Mouse (Mus musculus) splenic B cell, adult 2 months (primary cell): ENCODE data around the gene Dlg4.
"Not testable (repeated sequence)": the region's sequence is repeated elsewhere in the genome, so short reads cannot be mapped to it uniquely, and the experiment has no call there.

Experiments
- DNase-seq: peaks from one replicate; pipeline ENCODE4 v3.0.0-alpha.2; 2011; ENCODE audit warnings: low read depth, low spot score
- H3K27me3 ChIP-seq: 2 replicates; pipeline ENCODE4 v1.6.1; 2012; ENCODE audit warnings: mild to moderate bottlenecking, low read length, moderate library complexity, mixed read lengths; ENCODE audit not compliant: control insufficient read depth, poor library complexity, insufficient read depth, severe bottlenecking
- H3K36me3 ChIP-seq: 2 replicates; pipeline ENCODE4 v1.6.1; 2012; ENCODE audit warnings: mild to moderate bottlenecking, low read length, moderate library complexity, mixed read lengths; ENCODE audit not compliant: control insufficient read depth, poor library complexity, insufficient read depth, severe bottlenecking

The Dlg4 gene

DNA sequence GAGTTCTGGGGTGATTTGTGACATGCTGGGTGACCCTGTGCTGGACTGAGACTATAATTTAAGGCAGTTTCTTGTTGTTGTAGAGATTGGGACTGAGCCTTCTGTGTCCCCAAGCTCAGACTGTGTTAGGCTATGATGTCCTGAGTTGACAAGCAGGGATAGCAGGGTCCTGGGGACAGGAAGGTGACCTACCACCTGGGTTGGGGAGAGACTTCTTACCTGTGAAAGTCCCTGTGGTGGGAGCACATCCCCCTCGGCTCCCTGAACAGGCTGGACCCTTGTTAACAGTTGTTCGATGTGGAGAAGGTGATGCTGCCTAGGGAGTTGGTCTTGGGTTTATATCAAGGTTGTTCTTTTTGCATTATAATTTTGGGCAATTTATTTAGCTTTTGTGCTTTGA is 14.3 kb upstream of the Dlg4 start:
- no peaks in the 10 kb centered on the region for H3K27me3 ChIP-seq
- peaks cover 12% of the 10 kb centered on the region for H3K36me3 ChIP-seq
- DNase-seq, result no peak

DNA sequence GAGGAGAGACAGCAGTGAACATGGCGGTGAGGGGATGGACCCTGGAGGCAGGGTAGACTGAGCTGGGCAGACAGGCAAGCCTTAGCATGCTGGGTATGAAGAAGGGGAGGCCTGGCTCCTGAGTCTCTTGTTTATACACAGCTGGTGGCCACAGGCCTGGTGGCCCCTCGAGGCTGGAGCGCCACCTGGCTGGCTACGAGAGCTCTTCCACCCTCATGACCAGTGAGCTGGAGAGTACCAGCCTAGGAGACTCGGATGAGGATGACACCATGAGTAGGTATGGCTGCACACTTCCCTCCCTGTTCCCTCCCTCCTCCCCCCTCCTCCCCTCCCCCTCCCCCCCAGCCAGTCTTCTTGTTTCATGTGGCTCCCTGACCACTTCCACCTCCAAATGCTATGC is 11.2 kb upstream of the Dlg4 start:
- peaks cover 15% of the 10 kb centered on the region for H3K36me3 ChIP-seq
- DNase-seq, result peak; percentile 66
- H3K27me3 ChIP-seq, result no peaks in the 10 kb centered on the region

DNA sequence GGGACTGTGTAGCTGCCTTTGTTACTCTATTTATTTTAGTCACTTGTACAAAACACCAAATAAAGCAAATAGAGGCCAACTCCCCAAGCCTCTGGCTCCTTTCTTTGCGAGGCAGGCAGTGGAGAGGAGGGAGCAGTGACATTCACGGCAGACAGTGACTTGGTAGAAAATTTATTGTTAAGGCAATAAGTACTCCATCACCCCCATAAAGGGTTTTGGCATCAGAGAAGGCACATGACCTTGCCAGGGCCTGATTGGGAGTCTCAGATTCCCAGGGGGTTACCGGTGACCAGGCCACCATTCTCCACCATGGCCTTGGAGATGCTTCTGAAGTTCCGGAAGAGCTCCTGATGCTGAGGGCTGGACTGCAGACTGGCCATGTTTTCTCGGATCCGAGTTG is 6.7 kb upstream of the Dlg4 start:
- H3K27me3 ChIP-seq, result no peaks in the 10 kb centered on the region
- DNase-seq, result no peak
- peaks cover 18% of the 10 kb centered on the region for H3K36me3 ChIP-seq

DNA sequence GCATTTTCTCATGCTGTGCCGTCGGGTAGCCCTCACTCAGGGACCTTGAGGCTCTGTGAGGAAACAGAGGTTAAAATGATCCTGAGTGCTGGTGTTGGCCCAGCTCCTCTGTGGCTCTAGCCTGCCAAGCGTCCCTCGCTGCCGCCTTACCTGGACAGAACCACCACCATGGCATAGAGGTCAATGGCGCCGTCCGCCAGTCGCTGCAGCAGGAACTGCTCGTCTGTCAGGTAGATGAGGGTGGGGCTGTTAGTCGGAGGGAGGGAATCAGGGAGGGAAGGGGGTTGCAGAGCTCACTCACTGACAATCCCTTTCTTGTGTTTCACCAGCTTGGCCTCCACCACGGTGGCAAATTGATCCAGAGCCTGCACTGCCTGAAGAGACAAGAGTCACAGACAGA is 6.2 kb upstream of the Dlg4 start:
- no peaks in the 10 kb centered on the region for H3K27me3 ChIP-seq
- DNase-seq, result no peak
- H3K36me3 ChIP-seq, result peaks cover 18% of the 10 kb centered on the region

DNA sequence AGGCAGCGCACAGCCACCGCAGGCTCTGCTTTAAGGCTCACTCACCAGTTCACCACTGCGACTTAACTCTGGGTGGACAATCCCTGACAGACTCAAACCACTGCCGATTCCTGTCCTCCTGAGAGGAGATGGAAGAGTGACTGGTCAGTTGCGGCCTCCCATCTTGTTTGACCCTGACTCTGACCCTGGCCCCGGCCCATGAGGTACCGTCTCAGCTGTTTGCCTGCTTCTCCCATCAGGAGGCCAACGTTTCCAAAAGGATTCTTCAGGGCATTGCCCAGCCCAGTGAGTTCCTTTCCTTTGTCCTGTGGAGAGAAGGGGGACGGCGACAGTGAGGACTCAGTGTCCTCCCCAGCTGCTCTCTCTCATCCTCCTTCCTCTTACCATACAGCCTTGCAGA is 5.8 kb upstream of the Dlg4 start:
- no peak for DNase-seq
- Histone ChIP-seq H3K27me3 (no peaks in the 10 kb centered on the region), H3K36me3 (peaks cover 18% of the 10 kb centered on the region)

DNA sequence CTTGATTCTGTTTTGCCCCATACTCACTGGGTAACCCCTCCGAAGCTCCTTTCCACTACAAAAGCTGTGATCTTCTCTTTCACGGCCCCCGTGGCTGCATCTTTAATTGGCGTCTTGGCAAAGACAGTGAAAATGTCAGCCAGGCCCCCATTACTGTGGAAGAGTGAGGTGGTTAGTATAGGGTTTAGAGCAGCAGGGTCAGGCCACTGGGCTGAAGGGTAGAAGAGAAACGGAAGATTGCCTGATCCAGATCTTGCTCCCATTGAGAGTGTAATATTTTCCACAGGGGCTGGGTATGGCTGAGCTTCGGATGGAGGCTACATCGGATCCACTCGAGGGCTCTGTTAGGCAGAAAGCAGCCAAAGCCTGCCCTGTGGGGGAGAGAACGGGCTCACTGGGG is 3.8 kb upstream of the Dlg4 start:
- no peak for DNase-seq
- Histone ChIP-seq H3K36me3 (peaks cover 15% of the 10 kb centered on the region), H3K27me3 (no peaks in the 10 kb centered on the region)

DNA sequence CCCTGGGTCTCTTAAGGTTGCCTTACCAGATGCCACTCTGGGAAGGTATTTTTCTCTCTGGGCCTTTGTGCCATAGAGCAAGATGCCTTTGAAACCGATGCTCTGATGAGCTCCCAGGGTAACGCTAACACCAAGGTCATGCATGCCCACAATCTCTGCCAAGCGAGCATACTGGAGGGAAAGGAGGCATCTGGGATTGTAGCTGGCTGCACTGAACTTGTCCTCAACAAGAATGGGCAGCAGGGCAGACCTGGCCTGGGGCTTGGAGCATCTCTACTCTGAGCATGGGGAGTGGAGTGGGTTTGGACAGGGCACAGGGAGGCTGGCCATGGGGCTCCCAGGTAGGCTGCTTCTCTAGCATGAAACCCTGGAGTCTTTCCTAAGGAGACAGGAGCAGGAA is 3.3 kb upstream of the Dlg4 start:
- peaks cover 15% of the 10 kb centered on the region for H3K36me3 ChIP-seq
- no peak for DNase-seq
- H3K27me3 ChIP-seq, result no peaks in the 10 kb centered on the region

DNA sequence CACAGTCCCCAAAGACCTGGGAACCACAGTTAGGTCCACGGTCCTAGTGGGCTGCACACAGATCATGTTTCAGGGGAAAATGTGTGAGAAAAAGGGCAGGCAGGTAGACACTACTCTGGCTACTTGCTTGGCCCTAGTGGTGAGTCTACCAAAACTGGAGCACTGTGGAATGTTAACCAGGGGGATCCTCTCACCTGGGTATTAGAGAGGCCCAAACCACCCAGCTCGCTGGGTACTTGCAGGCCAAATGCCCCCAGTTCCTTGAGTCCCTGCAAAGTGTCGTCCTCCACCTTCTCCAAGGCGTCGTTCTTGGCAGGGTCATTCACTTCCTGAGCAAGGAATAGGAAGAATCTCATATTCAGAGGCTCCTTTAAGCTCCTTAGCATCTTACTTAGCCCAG is 2.7 kb upstream of the Dlg4 start:
- no peak for DNase-seq
- H3K36me3 ChIP-seq, result peaks cover 12% of the 10 kb centered on the region
- H3K27me3 ChIP-seq, result no peaks in the 10 kb centered on the region

DNA sequence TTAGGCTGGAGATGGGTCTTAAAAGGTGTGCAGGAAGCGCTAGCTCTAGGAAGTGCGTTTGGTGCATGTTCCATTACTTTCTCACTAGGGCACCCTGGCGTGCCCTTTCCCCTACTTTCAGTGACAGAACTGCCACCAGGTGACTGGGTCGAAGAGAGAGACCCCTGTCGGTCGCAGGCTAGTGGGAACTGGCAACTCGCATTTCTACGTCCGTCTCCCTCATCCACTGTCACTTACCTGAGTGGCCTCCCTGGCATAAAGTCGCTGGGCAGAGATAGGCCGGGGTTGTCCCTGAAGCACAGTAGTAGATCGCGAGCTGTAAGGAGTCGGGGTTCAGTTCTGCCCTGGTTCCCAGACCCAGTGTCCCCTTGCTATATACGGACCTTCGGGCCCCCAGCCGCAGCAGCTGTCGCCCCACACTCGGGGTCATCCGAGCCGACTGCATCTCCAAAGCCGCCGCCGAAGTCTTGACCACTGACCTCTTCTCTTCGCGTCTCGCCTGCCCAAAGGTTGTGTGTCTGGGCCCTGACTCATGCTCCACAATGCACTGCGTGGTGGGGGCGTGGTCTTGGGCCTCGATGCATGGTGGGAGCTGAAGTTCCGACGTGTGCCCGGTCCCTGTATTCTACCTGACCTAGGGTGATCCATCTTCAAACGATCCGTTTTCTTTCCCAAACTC is 1.7 kb upstream of the Dlg4 start, which contains the start of gene Acadvl:
Acadvl (minus strand) TSS at position 532 of the 679 bp plus-strand sequence.
- no peaks in the 10 kb centered on the region for H3K27me3 ChIP-seq
- peak; percentile 84 for DNase-seq
- H3K36me3 ChIP-seq, result peaks cover 5% of the 10 kb centered on the region; the same call in 1 of the 2 replicates

DNA sequence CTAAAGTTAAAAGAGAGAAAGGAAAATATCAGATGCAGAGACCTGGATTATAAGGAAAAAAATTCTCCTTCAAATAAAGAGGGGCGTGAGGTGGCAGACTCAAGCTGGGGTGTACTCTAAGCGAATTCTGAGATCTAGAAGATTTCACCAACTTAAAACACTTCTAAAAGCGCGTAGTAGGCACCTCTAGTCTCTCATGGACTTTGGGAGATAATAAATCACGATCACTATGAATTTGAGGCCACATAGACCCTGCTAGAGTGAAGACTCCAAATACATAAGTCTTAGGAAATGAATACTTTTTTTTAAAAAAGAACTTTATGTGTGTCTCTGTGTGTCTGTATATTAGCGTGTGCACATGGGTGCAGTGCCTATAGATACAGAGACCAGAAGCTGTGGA is 1.1 kb upstream of the Dlg4 start:
- no peak for DNase-seq
- Histone ChIP-seq H3K27me3 (no peaks in the 10 kb centered on the region), H3K36me3 (peaks cover under 1% of the 10 kb centered on the region; the same call in 1 of the 2 replicates)

DNA sequence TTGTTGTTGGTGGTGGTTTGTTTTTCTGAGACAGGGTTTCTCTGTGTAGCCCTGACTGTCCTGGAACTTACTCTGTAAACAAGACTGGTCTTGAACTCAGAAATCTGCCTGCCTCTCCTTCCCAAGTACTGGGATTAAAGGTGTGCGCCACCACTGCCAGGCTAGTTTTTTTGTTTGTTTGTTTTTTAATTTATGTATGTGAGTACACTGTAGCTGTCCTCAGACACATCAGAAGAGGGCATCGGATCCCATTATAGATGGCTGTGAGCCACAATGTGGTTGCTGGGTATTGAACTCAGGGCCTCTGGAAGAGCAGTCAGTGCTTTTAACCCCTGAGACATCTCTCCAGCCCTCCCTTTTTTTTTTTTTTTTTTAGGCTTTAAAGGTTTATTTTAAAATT is 565 bp upstream of the Dlg4 start:
- H3K27me3 ChIP-seq, DNase-seq, H3K36me3 ChIP-seq: not testable (repeated sequence)

DNA sequence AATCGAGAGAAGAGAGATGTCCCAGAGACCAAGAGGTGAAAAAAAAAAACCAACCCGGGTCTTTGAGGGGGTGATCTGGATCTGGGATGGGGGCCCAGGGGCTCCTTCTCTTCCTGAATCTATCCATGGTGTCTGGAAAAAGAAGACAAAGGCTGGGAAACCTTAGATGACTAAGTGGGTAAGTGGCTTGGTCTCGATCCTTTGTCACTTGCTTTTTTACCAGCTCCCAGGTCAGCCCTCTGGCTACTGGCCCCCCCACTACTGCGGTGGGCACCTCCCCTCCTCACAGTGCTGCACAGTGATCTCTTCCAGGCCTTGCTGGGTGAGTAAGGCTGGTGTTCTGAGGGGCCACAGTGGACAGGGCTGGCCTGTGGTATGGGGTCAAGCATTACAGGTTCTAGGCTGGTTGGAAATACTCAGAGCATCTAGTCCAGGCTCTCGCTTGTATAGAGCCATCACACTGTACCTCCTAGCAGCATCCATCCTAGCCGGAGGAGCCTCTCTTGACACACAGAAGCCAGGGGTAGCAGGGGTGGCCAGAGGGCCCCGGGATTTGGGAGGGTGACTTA is 541 bp downstream of the Dlg4 start:
- no peaks in the 10 kb centered on the region for H3K27me3 ChIP-seq
- no peaks in the 10 kb centered on the region; the same call in 1 of the 2 replicates for H3K36me3 ChIP-seq
- no peak for DNase-seq

DNA sequence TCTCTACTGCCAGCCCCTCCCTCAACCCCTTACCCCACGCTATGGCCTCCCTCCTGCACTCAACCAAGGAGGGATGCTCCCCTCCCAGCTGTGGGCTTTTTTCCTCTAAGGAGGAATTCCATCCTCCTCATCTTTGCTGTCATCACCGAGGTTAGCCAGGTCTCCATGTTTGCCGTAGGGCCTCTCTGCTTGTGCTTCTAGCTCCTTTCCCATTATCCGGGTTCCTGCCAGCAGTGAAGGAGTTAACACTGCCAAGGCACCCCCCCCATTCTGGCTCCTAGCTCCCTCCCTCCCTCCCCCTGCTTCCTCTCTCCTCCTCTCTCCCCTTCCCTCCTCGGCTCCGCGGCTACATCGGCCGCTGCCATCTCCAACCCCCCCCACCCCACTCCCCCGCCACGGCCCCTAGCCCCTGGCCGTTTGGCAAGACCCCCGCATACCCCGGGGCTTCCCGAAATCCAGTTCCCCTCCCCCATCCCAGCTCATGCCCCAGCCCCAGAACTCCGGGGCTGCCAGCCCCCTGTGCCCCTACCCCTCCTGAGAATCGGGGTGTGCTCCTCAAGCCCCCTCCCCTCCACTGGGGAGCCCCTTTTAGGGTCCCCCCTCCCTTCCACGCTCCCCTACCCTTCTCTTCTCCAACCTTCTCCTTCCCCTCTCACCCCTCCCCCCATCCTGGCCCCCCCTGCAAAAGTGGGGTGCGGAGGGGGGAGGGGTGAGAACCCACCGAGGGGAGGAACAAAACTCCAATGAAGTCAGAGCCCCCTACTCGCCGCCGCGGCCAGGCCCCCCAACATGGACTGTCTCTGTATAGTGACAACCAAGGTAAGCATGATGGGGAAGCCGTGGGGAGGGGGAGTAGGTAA is 1.6 kb downstream of the Dlg4 start:
- Histone ChIP-seq H3K27me3 (no peaks in the 10 kb centered on the region), H3K36me3 (no peaks in the 10 kb centered on the region)
- no peak for DNase-seq

DNA sequence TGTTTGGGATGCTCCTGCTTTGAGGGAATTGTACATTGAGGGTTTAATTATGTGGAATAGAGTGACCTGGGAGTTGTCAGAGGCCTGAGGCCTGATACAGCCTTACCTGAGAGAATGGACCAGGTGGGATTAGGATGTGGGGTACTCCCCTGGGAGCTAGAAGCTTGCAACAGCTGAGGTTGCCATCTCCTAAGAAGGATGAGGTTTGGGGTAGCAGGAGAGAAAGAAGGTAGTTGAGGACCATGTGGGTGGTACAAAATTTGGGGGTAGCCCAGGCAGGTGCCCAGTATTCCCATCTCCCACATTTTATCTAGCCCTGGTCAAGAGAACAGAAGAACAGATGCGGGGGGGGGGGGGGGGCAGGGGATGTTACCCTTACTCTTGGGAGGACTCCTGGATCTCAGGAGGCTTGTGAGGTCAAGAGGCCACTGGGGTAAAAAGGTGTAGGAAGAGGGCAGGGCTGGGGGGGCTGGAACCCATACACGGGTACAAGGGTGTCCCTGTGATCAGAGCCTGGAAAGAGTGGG is 2.8 kb downstream of the Dlg4 start:
- H3K27me3 ChIP-seq, result no peaks in the 10 kb centered on the region
- H3K36me3 ChIP-seq, result no peaks in the 10 kb centered on the region
- DNase-seq, result no peak
